Mouse (Mus musculus): ENCODE data around the gene Nedd4. TPM values are rescaled to one million over a fixed set of nuclear protein-coding genes. Genes with fewer than 3 reads are reported as not detected.

Nedd4 gene
- polyA plus RNA-seq, 1 experiment from 2014 or later: 563 TPM

GRCm38 (mm10) chr9:72705270-72705669 lies 43.1 kb downstream of the Nedd4 start:
- no peak overlapping the region for H3K27ac ChIP-seq
- H3K27me3 ChIP-seq: no peaks in the 10 kb centered on the region
- no peak overlapping the region for H3K9ac ChIP-seq (replicated peaks)
- H3K36me3 ChIP-seq: peaks cover 69% of the 10 kb centered on the region
- H3K4me3 ChIP-seq (replicated peaks): no peak overlapping the region
- peaks cover 8% of the 10 kb centered on the region for H3K4me1 ChIP-seq (replicated peaks)
- H3K4me2 ChIP-seq (replicated peaks): no peak overlapping the region
- no peak for ATAC-seq
- no peaks in the 10 kb centered on the region for H3K9me3 ChIP-seq
- WGBS: 88% methylated on average over 2 of the region's 2 CpGs

- no peak for ATAC-seq
- WGBS: 89% methylated on average over 2 of the region's 2 CpGs
- no peak overlapping the region for H3K4me3 ChIP-seq (replicated peaks)
- H3K36me3 ChIP-seq: peaks cover 79% of the 10 kb centered on the region
- H3K9ac ChIP-seq (replicated peaks): no peak overlapping the region
- H3K27me3 ChIP-seq: no peaks in the 10 kb centered on the region
- no peak overlapping the region; the same call in 1 of the 2 replicates for H3K27ac ChIP-seq
- H3K4me2 ChIP-seq (replicated peaks): no peak overlapping the region
- H3K9me3 ChIP-seq: no peaks in the 10 kb centered on the region
- no peaks in the 10 kb centered on the region for H3K4me1 ChIP-seq (replicated peaks)
Observed at GRCm38 (mm10) chr9:72707999-72708398, 45.9 kb downstream of the Nedd4 start.

GRCm38 (mm10) chr9:72708690-72709089 lies 46.5 kb downstream of the Nedd4 start:
- no peaks in the 10 kb centered on the region for H3K4me1 ChIP-seq (replicated peaks)
- 90% methylated on average over 5 of the region's 5 CpGs for WGBS

GRCm38 (mm10) chr9:72710060-72710459 lies 47.9 kb downstream of the Nedd4 start:
- Histone ChIP-seq H3K36me3 (peaks cover 77% of the 10 kb centered on the region), H3K27ac (no peak overlapping the region), H3K4me1 (replicated peaks) (no peaks in the 10 kb centered on the region), H3K4me2 (replicated peaks) (no peak overlapping the region), H3K4me3 (replicated peaks) (no peak overlapping the region), H3K27me3 (no peaks in the 10 kb centered on the region), H3K9ac (replicated peaks) (no peak overlapping the region), H3K9me3 (no peaks in the 10 kb centered on the region)
- ATAC-seq: no peak
- 81% methylated on average over 5 of the region's 5 CpGs for WGBS

More at GRCm38 (mm10) chr9:72708690-72709089, 46.5 kb downstream of the Nedd4 start:
- no peaks in the 10 kb centered on the region for H3K27me3 ChIP-seq
- no peak overlapping the region for H3K9ac ChIP-seq (replicated peaks)
- peaks cover 77% of the 10 kb centered on the region for H3K36me3 ChIP-seq
- ATAC-seq: no peak
- no peak overlapping the region for H3K4me2 ChIP-seq (replicated peaks)
- no peaks in the 10 kb centered on the region for H3K9me3 ChIP-seq
- H3K27ac ChIP-seq: no peak overlapping the region
- H3K4me3 ChIP-seq (replicated peaks): no peak overlapping the region

- Histone ChIP-seq H3K4me2 (replicated peaks) (no peak overlapping the region), H3K36me3 (peaks cover 83% of the 10 kb centered on the region), H3K27ac (no peak overlapping the region), H3K9me3 (no peaks in the 10 kb centered on the region), H3K9ac (replicated peaks) (no peak overlapping the region), H3K4me3 (replicated peaks) (no peak overlapping the region), H3K4me1 (replicated peaks) (no peaks in the 10 kb centered on the region), H3K27me3 (no peaks in the 10 kb centered on the region)
- WGBS: 94% methylated on average over 4 of the region's 4 CpGs
- no peak for ATAC-seq
Observed at GRCm38 (mm10) chr9:72714945-72715344, 52.8 kb downstream of the Nedd4 start.

GRCm38 (mm10) chr9:72716200-72716599 lies 54.1 kb downstream of the Nedd4 start:
- peaks cover 87% of the 10 kb centered on the region for H3K36me3 ChIP-seq
- H3K4me3 ChIP-seq (replicated peaks): no peak overlapping the region
- 86% methylated on average over 7 of the region's 7 CpGs for WGBS
- no peak overlapping the region for H3K4me2 ChIP-seq (replicated peaks)
- no peak for ATAC-seq
- H3K4me1 ChIP-seq (replicated peaks): no peaks in the 10 kb centered on the region
- H3K9me3 ChIP-seq: no peaks in the 10 kb centered on the region
- no peak overlapping the region for H3K27ac ChIP-seq
- no peaks in the 10 kb centered on the region for H3K27me3 ChIP-seq
- H3K9ac ChIP-seq (replicated peaks): no peak overlapping the region

- no peak overlapping the region for H3K9ac ChIP-seq (replicated peaks)
- peaks cover 91% of the 10 kb centered on the region for H3K36me3 ChIP-seq
- no peak overlapping the region for H3K4me3 ChIP-seq (replicated peaks)
- WGBS: 97% methylated on average over 4 of the region's 4 CpGs
- H3K4me2 ChIP-seq (replicated peaks): no peak overlapping the region
- no peaks in the 10 kb centered on the region for H3K27me3 ChIP-seq
- no peak overlapping the region for H3K27ac ChIP-seq
- no peaks in the 10 kb centered on the region for H3K4me1 ChIP-seq (replicated peaks)
- ATAC-seq: no peak
- H3K9me3 ChIP-seq: no peaks in the 10 kb centered on the region
Observed at GRCm38 (mm10) chr9:72719143-72719542, 57.0 kb downstream of the Nedd4 start.

- Histone ChIP-seq H3K9ac (replicated peaks) (no peak overlapping the region), H3K27me3 (no peaks in the 10 kb centered on the region), H3K4me3 (replicated peaks) (no peak overlapping the region), H3K4me2 (replicated peaks) (no peak overlapping the region), H3K9me3 (no peaks in the 10 kb centered on the region), H3K27ac (no peak overlapping the region), H3K36me3 (peaks cover 93% of the 10 kb centered on the region), H3K4me1 (replicated peaks) (no peaks in the 10 kb centered on the region)
- WGBS: 91% methylated on average over 14 of the region's 14 CpGs
- no peak for ATAC-seq
Observed at GRCm38 (mm10) chr9:72721221-72721620, 59.1 kb downstream of the Nedd4 start.

- Histone ChIP-seq H3K9me3 (no peaks in the 10 kb centered on the region), H3K27ac (no peak overlapping the region), H3K9ac (replicated peaks) (no peak overlapping the region), H3K4me3 (replicated peaks) (no peak overlapping the region), H3K27me3 (no peaks in the 10 kb centered on the region), H3K36me3 (peaks cover 94% of the 10 kb centered on the region), H3K4me2 (replicated peaks) (no peak overlapping the region), H3K4me1 (replicated peaks) (no peaks in the 10 kb centered on the region)
- 99% methylated on average over 3 of the region's 3 CpGs for WGBS
- no peak for ATAC-seq
Observed at GRCm38 (mm10) chr9:72722622-72723021, 60.5 kb downstream of the Nedd4 start.

- ATAC-seq: no peak
- Histone ChIP-seq H3K4me3 (replicated peaks) (no peak overlapping the region), H3K27me3 (no peaks in the 10 kb centered on the region), H3K9ac (replicated peaks) (no peak overlapping the region), H3K27ac (no peak overlapping the region), H3K9me3 (no peaks in the 10 kb centered on the region), H3K4me2 (replicated peaks) (no peak overlapping the region), H3K4me1 (replicated peaks) (no peaks in the 10 kb centered on the region), H3K36me3 (peaks cover 89% of the 10 kb centered on the region)
- WGBS: 86% methylated on average over 8 of the region's 8 CpGs
Observed at GRCm38 (mm10) chr9:72724491-72725221, 62.5 kb downstream of the Nedd4 start.

- no peak for ATAC-seq
- no peak overlapping the region for H3K9ac ChIP-seq (replicated peaks)
- H3K36me3 ChIP-seq: peaks cover 82% of the 10 kb centered on the region
- H3K27me3 ChIP-seq: no peaks in the 10 kb centered on the region
- H3K4me1 ChIP-seq (replicated peaks): no peaks in the 10 kb centered on the region
- no peaks in the 10 kb centered on the region for H3K9me3 ChIP-seq
- no peak overlapping the region for H3K27ac ChIP-seq
- 36% methylated on average over 3 of the region's 3 CpGs for WGBS
- no peak overlapping the region for H3K4me3 ChIP-seq (replicated peaks)
- no peak overlapping the region for H3K4me2 ChIP-seq (replicated peaks)
Observed at GRCm38 (mm10) chr9:72733966-72734365, 71.8 kb downstream of the Nedd4 start.

- no peak overlapping the region for H3K9ac ChIP-seq (replicated peaks)
- H3K9me3 ChIP-seq: no peaks in the 10 kb centered on the region
- no peak overlapping the region for H3K4me3 ChIP-seq (replicated peaks)
- no peaks in the 10 kb centered on the region for H3K4me1 ChIP-seq (replicated peaks)
- no peak overlapping the region for H3K4me2 ChIP-seq (replicated peaks)
- no peak for ATAC-seq
- H3K27ac ChIP-seq: no peak overlapping the region
- no peaks in the 10 kb centered on the region for H3K27me3 ChIP-seq
- 77% methylated on average over 3 of the region's 3 CpGs for WGBS
- H3K36me3 ChIP-seq: peaks cover 89% of the 10 kb centered on the region
Observed at GRCm38 (mm10) chr9:72735822-72736410, 73.8 kb downstream of the Nedd4 start.
